Mouse (Mus musculus) subcutaneous adipose tissue, adult 2 months (tissue): ENCODE data around the gene Tarsl2. TPM values are rescaled to one million over a fixed set of nuclear protein-coding genes. Genes with fewer than 3 reads are reported as not detected.

Experiments
- polyA plus RNA-seq: library from polyadenylated mRNA; depleted of rRNA; stranded (reverse); fragments of >200 nt; gene quantifications from 2 replicates; pipeline ENCODE4 v1.2.3, GENCODE M21; 2012; ENCODE audit warnings: low replicate concordance; rRNA removed

Gene Tarsl2
- 2.4 and 4.8 TPM in 2 replicates for polyA plus RNA-seq

DNA sequence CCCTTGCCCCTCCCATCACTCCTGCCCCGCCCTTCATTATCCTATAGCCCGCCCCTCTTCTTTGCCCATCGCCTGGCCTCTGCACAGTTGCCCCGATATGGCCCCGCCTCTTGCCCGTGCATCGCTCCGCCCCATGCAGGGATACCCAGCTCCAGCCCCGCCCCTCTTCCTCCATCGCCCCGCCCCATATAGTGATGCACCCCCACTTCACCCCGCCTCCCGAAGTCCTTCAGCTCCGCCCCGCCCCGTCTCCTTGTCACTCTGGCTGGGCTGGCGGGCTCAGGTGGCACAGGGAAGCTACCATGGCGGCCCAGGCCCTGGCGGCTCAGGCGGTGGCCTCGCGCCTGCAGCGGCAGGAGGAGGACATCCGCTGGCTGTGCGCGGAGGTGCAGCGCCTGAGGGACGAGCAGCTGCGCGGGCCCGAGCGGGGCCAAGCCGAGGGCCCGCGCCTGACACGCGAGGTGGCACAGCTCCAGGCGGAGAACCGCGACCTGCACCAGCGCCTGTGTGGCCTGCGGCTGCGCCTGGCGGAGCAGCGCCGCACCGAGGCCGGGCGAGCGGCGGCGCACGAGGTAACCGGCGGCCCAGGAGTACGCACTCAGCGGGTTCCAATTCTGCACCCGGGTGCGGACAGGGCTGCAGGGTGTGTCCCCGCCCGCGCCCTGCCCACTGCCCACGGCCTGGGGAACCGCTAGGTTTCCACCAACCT is at the start of gene Tarsl2:
Gene Tarsl2 (plus strand): TSS at position 256 of the 709 bp plus-strand sequence.

DNA sequence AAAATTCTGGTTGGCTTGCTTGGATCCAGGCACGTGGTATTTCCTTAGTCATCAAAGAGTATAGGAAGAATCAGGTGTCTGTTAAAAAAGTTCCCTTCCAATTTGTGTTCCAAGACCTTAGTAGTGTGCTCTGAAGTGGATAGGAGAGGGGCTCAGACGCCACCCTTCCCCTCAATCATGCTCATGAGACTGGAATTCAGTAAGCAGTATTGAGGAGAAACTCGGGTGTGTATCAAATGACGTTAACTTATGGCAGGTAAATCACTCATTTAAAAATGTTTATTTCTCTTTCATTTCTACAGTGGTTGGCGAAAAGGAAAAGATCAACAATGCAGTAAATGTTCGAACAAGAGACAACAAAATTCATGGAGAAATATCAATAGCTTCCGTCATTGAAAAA is 46.2 kb downstream of the Tarsl2 start, which contains the start of gene Tm2d3:
Gene Tm2d3 (plus strand): TSS at position 301 of the 400 bp plus-strand sequence.

Other genes starting within 250 kb of the Tarsl2 start
- 31.6 and 34.3 TPM in 2 replicates for gene Tjp1, start 117.1 kb upstream of the Tarsl2 start, polyA plus RNA-seq
- gene Tm2d3, start 46.3 kb downstream of the Tarsl2 start, polyA plus RNA-seq, result 133 and 158 TPM in 2 replicates
- gene Pcsk6, start 216.8 kb downstream of the Tarsl2 start, polyA plus RNA-seq, result 21.4 and 50.4 TPM in 2 replicates